Mouse (Mus musculus): Measurements from ENCODE around the gene Slc17a7. TPM values are rescaled to one million over a fixed set of nuclear protein-coding genes. Genes with fewer than 3 reads are reported as not detected.

Gene Slc17a7
- polyA plus RNA-seq, 1 experiment = 6.7 TPM

DNA sequence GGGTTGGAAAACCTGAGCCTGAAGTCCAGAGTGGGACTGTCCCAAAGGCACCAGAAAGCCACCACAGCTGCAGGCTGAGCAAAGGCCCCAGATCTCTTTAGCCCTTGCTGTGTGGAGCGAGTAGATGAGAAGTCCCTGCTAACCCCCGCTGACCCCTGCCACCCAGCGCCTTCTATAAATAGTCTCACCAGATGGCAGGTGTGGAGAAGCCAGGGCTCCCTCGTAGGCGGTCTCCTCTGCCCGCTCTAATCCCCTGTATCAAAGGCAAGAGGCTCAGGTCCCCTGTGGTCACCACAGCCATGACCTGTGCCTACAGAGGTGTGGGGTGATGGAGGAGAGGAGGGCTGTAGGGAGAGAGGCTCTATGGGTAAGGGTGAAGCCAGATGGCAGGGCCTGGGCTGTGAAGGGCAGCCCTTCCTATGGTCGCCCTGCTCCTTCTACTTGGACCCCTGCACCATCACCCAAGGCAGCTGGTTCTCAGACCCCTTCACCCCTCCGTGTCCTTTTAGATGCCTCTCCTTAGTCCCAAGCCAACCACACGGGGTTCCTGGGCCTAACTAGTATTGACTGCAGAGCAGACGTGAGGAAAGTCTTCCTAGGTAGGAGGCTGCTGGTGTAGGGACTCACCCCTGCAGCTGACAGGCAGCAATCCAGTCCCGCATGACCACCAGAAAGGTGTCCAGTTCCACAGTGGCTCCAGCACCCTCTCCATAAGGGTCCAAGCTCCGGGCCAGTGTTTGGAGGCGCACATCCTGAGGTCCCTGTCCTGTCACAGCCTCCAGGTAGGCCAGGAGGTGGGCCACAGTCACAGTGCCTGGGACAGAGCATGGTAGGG, 31.8 kb downstream of the Slc17a7 start:
- DNase-seq (ENCODE audit: low read depth) = no peak
- no peak for TF ChIP-seq CTCF (IDR thresholded peaks at IDR 0.05; ENCODE audit: borderline replicate concordance, extremely low read depth, insufficient read depth, insufficient read length)
- no peak for TF ChIP-seq POLR2A (IDR thresholded peaks at IDR 0.05; ENCODE audit: borderline replicate concordance, extremely low read depth, insufficient read depth, insufficient read length, poor library complexity, severe bottlenecking)

DNA sequence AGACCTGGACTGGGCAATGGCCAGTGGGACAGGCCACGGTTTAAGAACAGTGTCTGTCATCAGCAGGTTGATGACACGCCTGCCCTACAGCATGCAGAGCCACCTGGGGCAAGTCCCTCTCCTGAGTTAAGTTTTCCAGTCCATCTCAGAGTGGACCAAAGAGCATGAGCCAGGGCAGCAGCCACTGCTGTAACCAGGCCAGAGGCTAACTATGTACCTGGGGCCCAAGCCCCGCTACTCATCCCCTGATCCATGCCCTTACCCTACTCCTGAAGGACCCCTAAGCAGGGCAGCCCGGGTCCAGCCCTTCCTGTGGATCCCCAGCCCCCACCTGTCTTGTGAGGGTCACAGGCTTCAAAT, 32.4 kb downstream of the Slc17a7 start:
- DNase-seq (ENCODE audit: low read depth) = no peak
- TF ChIP-seq POLR2A (IDR thresholded peaks at IDR 0.05; ENCODE audit: borderline replicate concordance, extremely low read depth, insufficient read depth, insufficient read length, poor library complexity, severe bottlenecking) (no peak), CTCF (IDR thresholded peaks at IDR 0.05; ENCODE audit: borderline replicate concordance, extremely low read depth, insufficient read depth, insufficient read length) (no peak)

DNA sequence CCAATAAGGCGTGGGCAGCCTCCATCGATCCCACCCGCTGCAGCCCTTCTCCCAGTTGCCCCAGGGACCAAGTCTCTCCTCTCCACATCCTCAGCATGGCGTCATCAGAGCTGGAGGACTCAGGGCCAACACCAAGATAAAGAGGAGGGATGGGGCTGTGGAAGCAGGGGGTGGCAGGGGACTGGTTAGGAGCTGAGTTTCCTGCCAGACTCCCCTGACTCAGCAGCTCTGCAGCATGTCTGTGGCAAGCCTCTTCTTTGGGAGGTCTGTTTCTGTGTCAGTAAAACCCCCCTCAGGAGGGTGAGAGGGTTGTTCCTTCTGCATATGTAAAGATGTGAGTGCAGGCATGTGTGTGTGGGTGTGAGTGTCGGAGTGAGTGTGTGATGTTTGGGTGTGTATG, 33.2 kb downstream of the Slc17a7 start:
- TF ChIP-seq POLR2A (IDR thresholded peaks at IDR 0.05; ENCODE audit: borderline replicate concordance, extremely low read depth, insufficient read depth, insufficient read length, poor library complexity, severe bottlenecking) = no peak
- no peak for TF ChIP-seq CTCF (IDR thresholded peaks at IDR 0.05; ENCODE audit: borderline replicate concordance, extremely low read depth, insufficient read depth, insufficient read length)

DNA sequence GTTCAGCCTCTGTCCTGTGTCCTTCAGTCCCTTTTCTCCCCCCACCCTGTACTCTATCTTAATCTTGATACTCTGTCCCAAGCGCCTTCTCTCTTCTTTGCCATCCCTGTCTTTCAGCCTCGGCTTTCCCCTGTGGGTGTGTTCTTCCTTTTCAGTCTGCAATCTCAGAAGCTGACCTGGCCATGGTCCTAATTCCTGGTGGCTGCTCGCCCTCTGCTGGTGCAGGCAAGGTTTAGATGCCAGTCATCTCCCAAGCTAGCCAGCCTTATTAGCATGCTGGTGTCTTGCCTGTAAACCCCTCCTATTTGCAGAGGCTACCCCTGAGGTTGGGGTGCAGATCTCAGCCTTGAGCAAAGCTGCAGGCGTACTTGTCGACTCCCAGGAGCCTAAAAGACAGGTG, 34.7 kb downstream of the Slc17a7 start:
- peak; percentile 91 for DNase-seq (ENCODE audit: low read depth)

More for the DNA sequence above, 33.2 kb downstream of the Slc17a7 start:
- no peak for DNase-seq (ENCODE audit: low read depth)

DNA sequence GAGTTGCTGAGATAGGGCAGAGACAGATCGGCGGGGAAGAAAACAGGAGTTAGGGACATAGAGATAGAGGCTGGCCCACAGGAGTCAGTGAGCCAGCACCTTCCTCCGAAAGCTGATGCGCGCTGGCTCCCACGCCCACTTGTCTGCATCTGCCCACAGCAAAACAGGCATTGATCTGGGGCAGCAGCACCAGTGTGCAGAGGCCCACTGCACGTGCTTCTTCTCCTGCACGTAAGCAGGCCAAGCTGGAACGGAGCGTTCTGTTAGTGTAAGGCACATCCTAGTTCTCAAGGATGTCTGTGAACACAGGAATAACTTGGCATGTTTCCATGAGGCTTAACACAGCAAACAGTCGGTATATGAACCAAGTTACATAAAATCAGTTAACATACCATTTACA, 35.2 kb downstream of the Slc17a7 start:
- TF ChIP-seq CTCF (IDR thresholded peaks at IDR 0.05; ENCODE audit: borderline replicate concordance, extremely low read depth, insufficient read depth, insufficient read length) = no peak
- no peak for TF ChIP-seq POLR2A (IDR thresholded peaks at IDR 0.05; ENCODE audit: borderline replicate concordance, extremely low read depth, insufficient read depth, insufficient read length, poor library complexity, severe bottlenecking)
- DNase-seq (ENCODE audit: low read depth) = no peak

More for the DNA sequence above, 34.7 kb downstream of the Slc17a7 start:
- TF ChIP-seq CTCF (IDR thresholded peaks at IDR 0.05; ENCODE audit: borderline replicate concordance, extremely low read depth, insufficient read depth, insufficient read length) (peak; percentile 95), POLR2A (IDR thresholded peaks at IDR 0.05; ENCODE audit: borderline replicate concordance, extremely low read depth, insufficient read depth, insufficient read length, poor library complexity, severe bottlenecking) (no peak)

DNA sequence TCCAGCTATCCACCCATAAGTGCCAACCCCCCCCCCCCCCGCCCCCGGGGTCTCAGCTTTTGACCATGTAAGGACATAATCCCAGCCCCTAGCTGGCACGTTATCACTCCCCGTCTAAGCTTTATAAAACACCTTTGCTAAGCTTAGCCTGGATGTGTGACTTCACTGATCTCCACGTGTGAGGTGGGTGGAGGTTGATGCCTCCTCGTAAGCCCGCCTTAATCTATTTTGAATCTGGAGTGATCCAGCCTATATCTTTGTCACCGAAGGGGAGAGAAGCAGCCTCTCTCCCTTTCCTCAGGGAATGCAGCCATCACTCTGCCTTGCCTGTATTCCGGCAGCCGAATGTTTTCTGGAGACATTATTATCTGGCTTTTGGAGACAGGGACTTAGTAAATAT, 38.9 kb downstream of the Slc17a7 start:
- TF ChIP-seq CTCF (IDR thresholded peaks at IDR 0.05; ENCODE audit: borderline replicate concordance, extremely low read depth, insufficient read depth, insufficient read length) = no peak
- no peak for TF ChIP-seq POLR2A (IDR thresholded peaks at IDR 0.05; ENCODE audit: borderline replicate concordance, extremely low read depth, insufficient read depth, insufficient read length, poor library complexity, severe bottlenecking)
- DNase-seq (ENCODE audit: low read depth) = no peak

DNA sequence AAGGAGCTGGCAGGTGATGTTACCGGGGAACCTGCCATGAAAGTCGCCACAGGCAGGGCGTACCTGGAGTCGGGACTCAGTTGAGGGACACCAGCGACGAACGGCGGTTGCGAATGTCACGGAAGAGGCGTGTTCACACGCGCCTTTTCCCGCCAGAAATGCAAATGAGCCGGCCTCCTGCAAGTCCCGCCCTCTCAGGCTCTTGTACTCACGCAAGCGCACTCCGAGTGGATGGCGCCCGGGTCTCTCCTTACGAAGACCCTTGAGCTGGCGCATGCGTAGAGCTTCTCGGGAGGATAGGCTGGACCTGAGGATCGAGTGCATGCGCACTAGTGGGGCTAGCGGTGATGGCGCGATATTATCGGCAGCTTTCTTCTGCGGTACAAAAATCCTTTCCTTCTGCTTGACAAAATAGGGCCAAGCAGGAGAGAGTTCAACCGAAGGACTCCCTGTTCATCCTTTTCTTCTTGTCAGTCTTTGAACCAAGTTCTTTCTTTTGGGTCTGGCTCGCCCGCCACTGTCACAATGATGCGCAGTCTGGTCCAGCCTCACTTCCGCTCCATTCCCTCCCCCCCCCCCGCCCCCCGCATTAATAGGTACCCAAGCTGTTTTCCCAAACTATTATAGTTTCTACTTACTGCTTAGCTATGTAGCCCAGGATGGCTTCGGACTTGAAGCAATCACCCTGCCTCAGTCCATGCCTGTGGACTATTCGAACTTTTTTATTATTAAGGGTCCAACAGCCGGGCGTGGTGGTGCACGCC, 40.8 kb downstream of the Slc17a7 start, which contains the start of gene Ccdc155:
TSS of gene Ccdc155 (minus strand) at position 513 of the 764 bp plus-strand sequence.
- TF ChIP-seq POLR2A (IDR thresholded peaks at IDR 0.05; ENCODE audit: borderline replicate concordance, extremely low read depth, insufficient read depth, insufficient read length, poor library complexity, severe bottlenecking) (peak; percentile 51; the same call in 1 of the 2 replicates), CTCF (IDR thresholded peaks at IDR 0.05; ENCODE audit: borderline replicate concordance, extremely low read depth, insufficient read depth, insufficient read length) (no peak)
- DNase-seq (ENCODE audit: low read depth) = peak; percentile 100

- TF ChIP-seq CTCF (IDR thresholded peaks at IDR 0.05; ENCODE audit: borderline replicate concordance, extremely low read depth, insufficient read depth, insufficient read length) (peak; percentile 26; the same call in 1 of the 2 replicates), POLR2A (IDR thresholded peaks at IDR 0.05; ENCODE audit: borderline replicate concordance, extremely low read depth, insufficient read depth, insufficient read length, poor library complexity, severe bottlenecking) (no peak)
- no peak for DNase-seq (ENCODE audit: low read depth)
These were observed 44.5 kb downstream of the Slc17a7 start for GRCm38 (mm10) chr7:45208260-45208659.

GRCm38 (mm10) chr7:45211070-45211469, 47.3 kb downstream of the Slc17a7 start:
- no peak for DNase-seq (ENCODE audit: low read depth)
- no peak for TF ChIP-seq CTCF (IDR thresholded peaks at IDR 0.05; ENCODE audit: borderline replicate concordance, extremely low read depth, insufficient read depth, insufficient read length)
- no peak for TF ChIP-seq POLR2A (IDR thresholded peaks at IDR 0.05; ENCODE audit: borderline replicate concordance, extremely low read depth, insufficient read depth, insufficient read length, poor library complexity, severe bottlenecking)

- no peak for DNase-seq (ENCODE audit: low read depth)
- TF ChIP-seq POLR2A (IDR thresholded peaks at IDR 0.05; ENCODE audit: borderline replicate concordance, extremely low read depth, insufficient read depth, insufficient read length, poor library complexity, severe bottlenecking) (no peak), CTCF (IDR thresholded peaks at IDR 0.05; ENCODE audit: borderline replicate concordance, extremely low read depth, insufficient read depth, insufficient read length) (no peak)
These were observed 48.1 kb downstream of the Slc17a7 start, which contains the start of gene Dkkl1 for GRCm38 (mm10) chr7:45211851-45212251. Dkkl1 (minus strand) TSS chr7:45212147.

- no peak for DNase-seq (ENCODE audit: low read depth)
- TF ChIP-seq POLR2A (IDR thresholded peaks at IDR 0.05; ENCODE audit: borderline replicate concordance, extremely low read depth, insufficient read depth, insufficient read length, poor library complexity, severe bottlenecking) = no peak
- no peak for TF ChIP-seq CTCF (IDR thresholded peaks at IDR 0.05; ENCODE audit: borderline replicate concordance, extremely low read depth, insufficient read depth, insufficient read length)
These were observed 48.6 kb downstream of the Slc17a7 start for GRCm38 (mm10) chr7:45212356-45212755.
